Mouse (Mus musculus) midbrain, embryonic 13.5 days (tissue): Measurements from ENCODE around the gene Drd3. TPM values are rescaled to one million over a fixed set of nuclear protein-coding genes. Genes with fewer than 3 reads are reported as not detected.
A peak's percentile ranks its signal among the peaks of the same experiment; 100 is the strongest.

Experiments
- ATAC-seq: fragments of 200-750 bp; cut with Nextera tagmentation; 2 replicates; pipeline ENCODE4 v1.8.0; 2017; ENCODE audit warnings: mild to moderate bottlenecking, moderate TSS enrichment, moderate library complexity
- H3K27ac ChIP-seq: fragments of 300-500 bp; sonication (generic); 2 replicates; pipeline ENCODE4 v1.5.1; 2015; ENCODE audit warnings: inconsistent platforms, mild to moderate bottlenecking, moderate library complexity
- H3K27me3 ChIP-seq: fragments of 300-500 bp; sonication (generic); 2 replicates; pipeline ENCODE4 v1.6.1; 2015; ENCODE audit warnings: mild to moderate bottlenecking, inconsistent platforms
- H3K36me3 ChIP-seq: fragments of 300-500 bp; sonication (generic); 2 replicates; pipeline ENCODE4 v1.6.1; 2015; ENCODE audit warnings: mild to moderate bottlenecking, inconsistent platforms
- H3K4me1 ChIP-seq: fragments of 300-500 bp; sonication (generic); replicated peaks from 2 replicates; pipeline ENCODE4 v1.6.1; 2015; ENCODE audit warnings: inconsistent platforms
- H3K4me2 ChIP-seq: fragments of 300-500 bp; sonication (generic); replicated peaks from 2 replicates; pipeline ENCODE4 v1.6.1; 2015; ENCODE audit warnings: moderate library complexity, mild to moderate bottlenecking, inconsistent platforms
- H3K4me3 ChIP-seq: fragments of 300-500 bp; sonication (generic); replicated peaks from 2 replicates; pipeline ENCODE4 v1.5.1; 2015; ENCODE audit warnings: mild to moderate bottlenecking, inconsistent platforms
- H3K9ac ChIP-seq: fragments of 300-500 bp; sonication (generic); replicated peaks from 2 replicates; pipeline ENCODE4 v1.6.1; 2015; ENCODE audit warnings: mild to moderate bottlenecking, inconsistent platforms
- H3K9me3 ChIP-seq: fragments of 300-500 bp; sonication (generic); 2 replicates; pipeline ENCODE4 v1.6.1; 2016; ENCODE audit warnings: mild to moderate bottlenecking, inconsistent platforms
- WGBS: fragments of 180-500 bp; shearing (Covaris S2); methylation state at CpG from one replicate; pipeline ENCODE4 v1.1.7; 2015; 5-methylcytosine and 5-hydroxymethylcytosine counted together
- polyA plus RNA-seq: library from polyadenylated mRNA; unstranded; fragments of >200 nt; fragmentation: Nextera tagmentation; extraction: Ambion mirVana; gene quantifications from 2 replicates; pipeline ENCODE4 v1.2.1, GENCODE M21; 2015

Gene Drd3
- polyA plus RNA-seq, 1 experiment from 2014 or later = not detected

GRCm38 (mm10) chr16:43737933-43738332 lies 15.9 kb upstream of the Drd3 start:
- Histone ChIP-seq H3K4me3 (no peak overlapping the region), H3K9me3 (no peaks in the 10 kb centered on the region), H3K27ac (no peak overlapping the region), H3K36me3 (no peaks in the 10 kb centered on the region), H3K9ac (no peak overlapping the region), H3K4me2 (no peak overlapping the region), H3K4me1 (no peaks in the 10 kb centered on the region), H3K27me3 (no peaks in the 10 kb centered on the region)
- WGBS = 85% methylated on average over 4 of the region's 4 CpGs
- ATAC-seq = no peak

DNA sequence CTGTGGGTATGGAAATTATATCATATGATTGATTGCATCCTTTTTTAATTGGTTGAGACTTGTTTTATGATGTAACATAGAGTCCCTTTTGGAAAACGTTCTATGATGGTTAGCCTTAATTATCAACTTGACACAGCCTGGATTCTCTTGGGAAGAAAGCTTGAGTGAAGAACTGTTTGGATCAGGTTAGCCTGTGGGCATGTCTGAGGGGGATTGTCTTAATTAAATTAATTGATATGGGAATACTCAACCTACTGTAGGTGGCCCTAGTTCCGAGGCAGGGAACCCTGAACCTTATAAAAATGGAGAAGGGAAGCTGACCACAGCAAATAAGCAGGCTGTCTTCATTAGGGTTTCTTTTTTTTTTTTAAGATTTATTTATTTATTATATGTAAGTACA lies 12.9 kb upstream of the Drd3 start:
- H3K27me3 ChIP-seq = no peaks in the 10 kb centered on the region
- ATAC-seq = no peak
- no peak overlapping the region for H3K9ac ChIP-seq
- H3K9me3 ChIP-seq = no peaks in the 10 kb centered on the region
- 80% methylated on average over 2 of the region's 2 CpGs for WGBS
- H3K36me3 ChIP-seq = no peaks in the 10 kb centered on the region
- H3K27ac ChIP-seq = no peak overlapping the region
- H3K4me3 ChIP-seq = no peak overlapping the region
- H3K4me1 ChIP-seq = no peaks in the 10 kb centered on the region
- no peak overlapping the region for H3K4me2 ChIP-seq

DNA sequence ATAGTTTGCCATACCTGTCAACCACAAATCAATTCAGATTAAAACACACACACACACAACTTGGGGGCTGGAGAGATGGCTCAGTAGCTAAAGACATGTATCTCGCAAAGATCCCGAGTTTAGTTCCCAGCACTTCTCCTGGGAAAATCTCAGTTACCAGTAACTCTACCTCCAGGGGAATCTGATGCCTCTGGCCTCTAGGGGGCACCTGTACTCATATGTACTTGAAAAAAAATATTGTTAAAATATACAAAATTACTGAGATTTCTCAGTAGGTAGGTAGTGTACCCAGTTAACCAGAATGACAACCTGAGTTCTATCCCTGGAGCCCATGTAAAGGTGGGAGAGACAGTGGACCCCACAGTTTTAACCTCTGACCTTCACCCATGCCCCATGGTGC lies 5.4 kb upstream of the Drd3 start:
- H3K27me3 ChIP-seq = no peaks in the 10 kb centered on the region
- no peak overlapping the region for H3K4me2 ChIP-seq

GRCm38 (mm10) chr16:43752900-43753299 lies 926 bp upstream of the Drd3 start:
- no peak overlapping the region for H3K4me3 ChIP-seq
- WGBS = 87% methylated on average over 8 of the region's 8 CpGs
- H3K27ac ChIP-seq = no peak overlapping the region
- H3K36me3 ChIP-seq = no peaks in the 10 kb centered on the region
- H3K9ac ChIP-seq = no peak overlapping the region
- H3K9me3 ChIP-seq = no peaks in the 10 kb centered on the region
- no peaks in the 10 kb centered on the region for H3K27me3 ChIP-seq
- H3K4me2 ChIP-seq = no peak overlapping the region
- no peaks in the 10 kb centered on the region for H3K4me1 ChIP-seq
- no peak for ATAC-seq

More for the DNA sequence above, 5.4 kb upstream of the Drd3 start:
- H3K9me3 ChIP-seq = no peaks in the 10 kb centered on the region
- ATAC-seq = no peak
- no peak overlapping the region for H3K9ac ChIP-seq
- no peak overlapping the region for H3K27ac ChIP-seq
- no peaks in the 10 kb centered on the region for H3K4me1 ChIP-seq
- WGBS = 82% methylated on average over 2 of the region's 2 CpGs
- H3K4me3 ChIP-seq = no peak overlapping the region
- no peaks in the 10 kb centered on the region for H3K36me3 ChIP-seq

DNA sequence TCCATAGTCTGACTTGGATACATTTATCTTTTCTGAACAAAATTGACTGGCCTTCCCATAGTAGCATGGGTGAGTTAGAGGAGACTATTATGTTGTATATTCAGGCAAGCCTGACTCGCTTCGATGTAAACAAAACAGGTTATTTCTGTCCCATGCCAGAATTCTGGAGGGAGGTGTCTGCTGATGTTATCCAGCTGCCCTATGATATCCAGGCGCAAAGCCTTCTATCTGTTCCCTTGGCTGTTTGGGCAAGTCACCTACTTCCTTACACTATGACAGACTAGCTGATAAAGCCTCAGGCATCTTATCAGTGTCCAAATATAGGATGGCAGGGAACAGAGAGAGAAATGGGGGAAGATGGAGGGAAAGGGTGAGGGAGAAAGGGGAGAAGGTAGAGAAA lies 18.5 kb downstream of the Drd3 start:
- H3K9ac ChIP-seq = no peak overlapping the region
- H3K4me3 ChIP-seq = no peak overlapping the region
- no peak overlapping the region for H3K27ac ChIP-seq
- no peak overlapping the region for H3K4me2 ChIP-seq
- H3K27me3 ChIP-seq = no peaks in the 10 kb centered on the region
- no peaks in the 10 kb centered on the region for H3K4me1 ChIP-seq
- H3K9me3 ChIP-seq = no peaks in the 10 kb centered on the region
- ATAC-seq = no peak
- no peaks in the 10 kb centered on the region for H3K36me3 ChIP-seq
- 97% methylated on average over 3 of the region's 3 CpGs for WGBS

GRCm38 (mm10) chr16:43772766-43773165 lies 18.9 kb downstream of the Drd3 start:
- Histone ChIP-seq H3K27me3 (no peaks in the 10 kb centered on the region), H3K9ac (no peak overlapping the region), H3K4me3 (no peak overlapping the region), H3K27ac (no peak overlapping the region), H3K4me1 (no peaks in the 10 kb centered on the region), H3K36me3 (no peaks in the 10 kb centered on the region), H3K9me3 (no peaks in the 10 kb centered on the region), H3K4me2 (no peak overlapping the region)
- no peak for ATAC-seq
- WGBS = 98% methylated on average over 1 of the region's 1 CpGs

DNA sequence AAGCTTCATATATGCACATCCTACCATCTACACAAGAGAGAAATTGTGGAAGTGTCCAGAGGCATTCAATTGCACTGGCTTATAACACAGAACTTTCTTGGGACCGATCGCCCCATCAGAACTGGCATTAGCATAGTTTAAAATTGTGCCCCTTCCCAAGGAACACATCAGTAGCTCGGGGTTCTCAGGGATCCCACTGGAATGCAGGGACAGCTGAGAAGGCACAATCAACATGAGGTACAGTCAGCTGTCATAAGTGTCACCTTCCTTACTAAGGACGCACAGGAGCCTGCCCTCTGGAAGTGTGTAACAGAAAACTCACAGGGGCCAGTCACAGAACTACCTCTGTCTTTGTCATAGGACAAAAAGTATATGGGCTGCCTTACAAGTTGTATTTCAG lies 19.7 kb downstream of the Drd3 start:
- H3K27ac ChIP-seq = no peak overlapping the region
- H3K9me3 ChIP-seq = no peaks in the 10 kb centered on the region
- no peaks in the 10 kb centered on the region for H3K36me3 ChIP-seq
- 97% methylated on average over 4 of the region's 4 CpGs for WGBS
- no peak overlapping the region for H3K4me3 ChIP-seq
- ATAC-seq = no peak
- H3K27me3 ChIP-seq = no peaks in the 10 kb centered on the region
- H3K4me1 ChIP-seq = no peaks in the 10 kb centered on the region
- no peak overlapping the region for H3K4me2 ChIP-seq
- H3K9ac ChIP-seq = no peak overlapping the region

DNA sequence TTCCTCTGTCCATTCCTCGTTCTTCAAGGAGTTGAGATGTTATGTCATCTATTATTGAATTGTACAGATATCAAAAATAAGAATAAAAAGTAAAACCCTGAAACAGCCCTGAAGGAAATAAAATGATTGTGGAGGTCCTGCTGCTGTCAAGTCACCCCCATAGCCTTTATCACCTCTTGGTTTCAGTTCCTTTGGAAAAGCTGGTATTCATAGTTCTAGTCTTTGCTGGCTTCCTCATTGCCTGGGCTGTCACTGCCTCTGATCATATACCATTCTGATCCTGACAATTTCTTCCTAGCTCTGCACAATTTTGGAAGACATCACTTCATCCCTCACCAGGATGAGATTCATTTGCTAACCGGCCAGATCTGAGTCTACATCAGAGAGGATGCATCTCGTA lies 23.1 kb downstream of the Drd3 start:
- no peak overlapping the region for H3K4me2 ChIP-seq

GRCm38 (mm10) chr16:43799541-43799940 lies 45.7 kb downstream of the Drd3 start:
- Histone ChIP-seq H3K9me3 (0 out of 2 replicates have a peak, but pooled peaks cover 6% of the 10 kb centered on the region), H3K27me3 (no peaks in the 10 kb centered on the region), H3K36me3 (no peaks in the 10 kb centered on the region), H3K27ac (no peak overlapping the region), H3K4me1 (peaks cover 32% of the 10 kb centered on the region), H3K4me3 (no peak overlapping the region), H3K9ac (no peak overlapping the region), H3K4me2 (0 out of 2 replicates have a peak overlapping the region, but pooled peaks have one; percentile 17)
- ATAC-seq = peak; percentile 57
- 17% methylated on average over 4 of the region's 4 CpGs for WGBS

More for the DNA sequence above, 23.1 kb downstream of the Drd3 start:
- WGBS = 88% methylated on average over 3 of the region's 3 CpGs
- Histone ChIP-seq H3K4me1 (no peaks in the 10 kb centered on the region), H3K9ac (no peak overlapping the region), H3K9me3 (no peaks in the 10 kb centered on the region), H3K36me3 (no peaks in the 10 kb centered on the region), H3K27ac (no peak overlapping the region), H3K27me3 (no peaks in the 10 kb centered on the region), H3K4me3 (no peak overlapping the region)
- no peak for ATAC-seq

DNA sequence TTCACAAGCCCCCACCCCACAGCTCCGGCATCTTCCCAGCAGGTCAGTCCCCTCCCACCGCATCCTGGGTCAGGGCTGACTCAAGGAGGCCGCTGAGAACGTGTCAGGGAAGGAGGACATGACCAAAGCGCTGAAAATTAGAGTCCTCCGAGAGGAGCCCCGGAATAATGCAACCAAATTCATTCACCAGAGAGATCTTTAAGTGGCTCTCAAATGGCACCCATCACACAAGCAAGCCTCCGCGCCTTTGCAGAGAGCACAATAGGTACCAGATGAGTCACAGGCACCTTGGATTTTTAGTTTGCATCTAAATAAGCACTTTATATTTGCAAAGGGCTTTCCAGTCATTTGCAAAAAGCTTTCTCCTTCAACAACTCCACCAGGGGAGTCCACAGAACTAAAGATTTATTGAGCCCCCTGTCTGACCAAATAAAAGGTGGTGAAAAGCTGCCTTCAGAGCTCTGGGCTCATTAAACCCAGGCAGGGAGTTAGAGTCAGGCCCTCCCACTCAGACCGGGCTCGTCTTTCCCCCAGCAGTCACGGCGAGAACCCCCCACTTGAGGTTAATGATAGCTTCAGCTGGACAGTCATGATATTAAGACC lies 46.4 kb downstream of the Drd3 start:
- Histone ChIP-seq H3K36me3 (no peaks in the 10 kb centered on the region), H3K27me3 (no peaks in the 10 kb centered on the region), H3K27ac (0 out of 2 replicates have a peak overlapping the region, but pooled peaks have one; percentile 39), H3K9ac (no peak overlapping the region; the same call in 1 of the 2 replicates), H3K4me2 (peak overlapping the region; percentile 37), H3K9me3 (0 out of 2 replicates have a peak, but pooled peaks cover 6% of the 10 kb centered on the region), H3K4me3 (no peak overlapping the region), H3K4me1 (peaks cover 32% of the 10 kb centered on the region)
- WGBS = 3% methylated on average over 13 of the region's 13 CpGs
- ATAC-seq = peak; percentile 73

- Histone ChIP-seq H3K4me2 (no peak overlapping the region), H3K9me3 (0 out of 2 replicates have a peak, but pooled peaks cover 6% of the 10 kb centered on the region), H3K27me3 (no peaks in the 10 kb centered on the region), H3K4me1 (peaks cover 32% of the 10 kb centered on the region), H3K9ac (no peak overlapping the region), H3K36me3 (no peaks in the 10 kb centered on the region), H3K27ac (no peak overlapping the region), H3K4me3 (no peak overlapping the region)
- ATAC-seq = no peak
- WGBS = 58% methylated on average over 3 of the region's 3 CpGs
Measured at GRCm38 (mm10) chr16:43801137-43801536, 47.3 kb downstream of the Drd3 start.

- Histone ChIP-seq H3K4me1 (peaks cover 32% of the 10 kb centered on the region), H3K36me3 (no peaks in the 10 kb centered on the region), H3K4me3 (peak overlapping the region; percentile 39), H3K9me3 (0 out of 2 replicates have a peak, but pooled peaks cover 2% of the 10 kb centered on the region), H3K4me2 (peak overlapping the region; percentile 71), H3K9ac (peak overlapping the region; percentile 51; the same call in 1 of the 2 replicates), H3K27me3 (no peaks in the 10 kb centered on the region), H3K27ac (no peak overlapping the region)
- whole genome bisulfite sequencing = 3% methylated on average over 18 of the region's 18 CpGs
- peak; percentile 63 for ATAC-seq
Measured at GRCm38 (mm10) chr16:43801791-43802307, 48.0 kb downstream of the Drd3 start.

DNA sequence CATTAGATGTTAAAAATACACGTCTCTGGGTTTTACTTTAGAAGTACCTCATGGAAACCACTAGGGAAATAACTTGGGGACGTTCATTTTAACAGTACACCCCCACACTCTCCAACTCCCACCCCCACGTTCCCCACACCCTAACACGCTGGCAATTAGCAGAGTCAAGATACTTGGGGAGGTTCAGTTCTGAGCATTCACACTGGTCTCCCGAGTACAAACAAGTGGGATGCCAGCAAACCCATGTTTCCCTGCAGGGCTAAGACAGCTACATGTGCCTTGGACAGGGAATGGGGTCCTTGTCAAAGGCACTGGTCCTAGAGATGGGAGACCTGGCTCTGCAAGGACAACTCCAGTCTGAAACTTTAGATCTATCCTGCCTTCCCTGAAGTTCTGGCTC lies 48.6 kb downstream of the Drd3 start:
- Histone ChIP-seq H3K9ac (no peak overlapping the region), H3K4me2 (no peak overlapping the region), H3K27ac (no peak overlapping the region), H3K27me3 (no peaks in the 10 kb centered on the region), H3K36me3 (no peaks in the 10 kb centered on the region), H3K9me3 (no peaks in the 10 kb centered on the region), H3K4me3 (no peak overlapping the region), H3K4me1 (peaks cover 32% of the 10 kb centered on the region)
- no peak for ATAC-seq
- WGBS = 53% methylated on average over 5 of the region's 5 CpGs
